Mouse (Mus musculus): Measurements from ENCODE around the gene Scgb1b24.

DNA sequence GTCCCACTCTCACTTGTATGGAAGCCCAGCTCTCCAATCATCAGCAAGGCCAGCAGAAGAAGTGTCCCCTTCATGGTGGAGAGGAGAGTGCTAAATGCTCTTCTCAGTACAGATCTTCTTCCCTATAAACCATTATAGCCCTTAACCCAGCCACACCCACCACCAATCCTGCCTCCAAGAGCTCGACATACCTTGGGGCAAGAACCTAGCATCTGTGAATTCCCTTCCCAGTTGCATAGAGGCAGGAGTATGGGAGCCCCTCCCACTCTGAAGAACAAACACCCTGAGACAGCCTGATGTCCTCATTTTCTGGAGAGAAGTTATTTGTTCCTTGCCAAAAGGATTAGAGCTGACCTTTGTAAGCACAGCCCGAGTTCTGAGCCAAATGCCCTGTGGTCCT is 4.4 kb upstream of the Scgb1b24 start, which contains the start of gene Scgb2b24:
- no peak for TF ChIP-seq CTCF (IDR thresholded peaks at IDR 0.05; ENCODE audit: low read depth, low read length)
- TF ChIP-seq POLR2A (IDR thresholded peaks at IDR 0.05; ENCODE audit: borderline replicate concordance, low read depth, low read length) = no peak
